Mouse (Mus musculus) C2C12 (cell line): ENCODE data around the gene Nudt1.

ENCODE experiments used
- CEBPB ChIP-seq: IDR thresholded peaks from one replicate; pipeline ENCODE4 v1.6.1; 2011; ENCODE audit warnings: low read depth, mild to moderate bottlenecking, control low read depth, moderate library complexity
- CTCF ChIP-seq: IDR thresholded peaks from one replicate; pipeline ENCODE4 v1.5.1; 2011; ENCODE audit not compliant: control insufficient read depth, insufficient read depth, insufficient read length
- MAX ChIP-seq: IDR thresholded peaks from one replicate; pipeline ENCODE4 v1.6.1; 2011; ENCODE audit warnings: mild to moderate bottlenecking, control low read depth
- MYOD1 ChIP-seq: IDR thresholded peaks from one replicate; pipeline ENCODE4 v1.6.1; 2011; ENCODE audit warnings: low read depth; ENCODE audit not compliant: control insufficient read depth, insufficient read length
- MYOG ChIP-seq: IDR thresholded peaks from one replicate; pipeline ENCODE4 v1.6.1; 2011; ENCODE audit not compliant: control insufficient read depth, insufficient read length; ENCODE audit errors: extremely low read depth
- USF1 ChIP-seq: IDR thresholded peaks from one replicate; pipeline ENCODE4 v1.6.1; 2011; ENCODE audit warnings: low read depth, mild to moderate bottlenecking, control low read depth, moderate library complexity

- TF ChIP-seq CTCF (no peak), USF1 (no peak), MAX (no peak), MYOG (no peak), CEBPB (no peak), MYOD1 (no peak)
These were observed 44.7 kb upstream of the Nudt1 start for GRCm38 (mm10) chr5:140276779-140277178.
